Mouse (Mus musculus): Measurements from ENCODE around the gene Cd274.

The Cd274 gene

GRCm38 (mm10) chr19:29436793-29437479, 69.7 kb downstream of the Cd274 start:
- no peak for DNase-seq
